Mouse (Mus musculus) cerebellum, postnatal 36 days (tissue): ENCODE data around the gene Pitpnc1.

Experiments used
- DNase-seq, 2 experiments: peaks; one replicate each; pipeline ENCODE4 v3.0.0; 2021 to 2022; ENCODE audit warnings: mixed read lengths in 2 of 2

The Pitpnc1 gene

GRCm38 (mm10) chr11:107213745-107214144 is 256.8 kb downstream of the Pitpnc1 start:
- peak in 1 of 2 experiments; percentile 10 for DNase-seq

DNA sequence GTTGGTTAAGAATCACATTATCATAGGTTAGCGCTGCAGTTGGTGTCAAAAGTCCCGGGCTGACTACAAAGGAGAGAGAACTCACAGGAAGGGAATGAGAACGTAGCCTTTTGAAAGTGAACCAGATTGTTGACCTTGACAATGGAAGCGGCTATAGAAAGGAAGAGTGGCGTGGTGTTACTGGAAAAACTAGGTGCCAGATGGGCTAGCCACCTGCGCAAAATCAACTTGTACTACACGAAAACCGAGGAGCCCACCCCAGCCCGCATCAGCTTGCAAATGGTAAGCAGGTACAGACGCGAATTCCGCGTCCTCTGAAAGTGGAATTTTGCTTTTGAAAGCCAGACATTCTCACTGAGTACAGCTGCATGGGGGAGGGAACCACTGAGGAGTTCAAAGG is 260.7 kb downstream of the Pitpnc1 start:
- no peak for DNase-seq

GRCm38 (mm10) chr11:107201773-107202172 is 268.7 kb downstream of the Pitpnc1 start:
- DNase-seq: no peak

DNA sequence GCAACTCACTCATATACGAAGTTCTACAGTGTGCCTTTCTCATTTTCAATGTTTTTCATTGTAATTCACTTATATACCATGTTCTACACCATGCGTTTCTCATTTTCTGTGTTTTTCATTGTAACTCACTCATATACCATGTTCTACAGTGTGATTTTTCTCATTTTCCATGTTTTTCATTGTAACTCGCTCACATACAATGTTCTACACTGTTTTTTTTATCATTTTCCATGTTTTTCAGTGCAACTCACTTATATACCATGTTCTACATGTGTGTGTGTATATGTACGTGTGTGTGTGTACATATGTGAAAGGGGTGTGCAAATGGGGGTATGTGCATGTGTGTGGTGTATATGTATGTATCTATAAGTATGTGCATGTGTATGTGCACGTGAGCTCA is 271.2 kb downstream of the Pitpnc1 start:
- DNase-seq: no peak

DNA sequence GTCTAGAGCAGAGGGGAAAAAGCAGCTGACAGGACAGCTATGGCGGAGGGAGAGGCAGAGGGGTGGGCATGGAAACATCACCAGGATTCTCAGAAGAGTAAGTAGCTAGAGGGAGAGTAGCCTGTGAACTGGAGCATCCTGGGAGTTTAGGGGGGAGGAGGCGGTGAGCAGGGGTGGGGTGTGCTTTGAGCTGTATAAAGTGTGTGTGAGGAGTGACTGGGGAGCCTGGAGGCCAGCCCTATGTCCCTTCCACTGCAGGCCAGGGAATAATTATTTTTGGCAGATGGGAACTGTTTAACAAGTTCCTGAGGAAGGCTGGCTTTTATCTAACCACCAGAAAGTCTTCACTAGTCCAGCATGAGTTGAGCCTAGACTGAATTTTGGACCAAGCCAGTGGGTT is 275.2 kb downstream of the Pitpnc1 start:
- DNase-seq: no peak

- peak in 1 of 2 experiments; percentile 11 for DNase-seq
These were observed 280.1 kb downstream of the Pitpnc1 start for GRCm38 (mm10) chr11:107190376-107190775.

- peak; percentile 99 for DNase-seq
These were observed 281.6 kb downstream of the Pitpnc1 start, which contains the start of gene Nol11 for GRCm38 (mm10) chr11:107188565-107189552. Gene Nol11 (minus strand): TSS chr11:107189381.

DNA sequence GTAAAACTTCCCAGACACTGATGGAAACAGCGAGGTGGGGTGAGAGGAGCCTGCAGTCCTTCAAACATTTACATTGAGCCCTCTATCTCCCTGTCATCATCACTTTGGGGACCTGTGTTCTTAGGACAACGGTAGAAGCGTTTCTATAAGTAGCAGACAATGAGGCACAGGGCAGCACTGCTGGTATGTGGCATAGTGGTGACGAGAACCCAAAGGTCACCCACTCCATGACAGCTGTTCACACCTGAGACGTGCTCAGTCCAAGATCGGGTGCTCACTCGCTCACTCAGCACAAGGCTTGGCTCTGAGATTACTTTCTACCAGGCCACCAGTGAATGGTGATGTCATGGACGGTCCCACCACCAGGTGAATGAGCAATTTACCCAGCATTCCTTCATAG is 286.7 kb downstream of the Pitpnc1 start:
- no peak for DNase-seq

DNA sequence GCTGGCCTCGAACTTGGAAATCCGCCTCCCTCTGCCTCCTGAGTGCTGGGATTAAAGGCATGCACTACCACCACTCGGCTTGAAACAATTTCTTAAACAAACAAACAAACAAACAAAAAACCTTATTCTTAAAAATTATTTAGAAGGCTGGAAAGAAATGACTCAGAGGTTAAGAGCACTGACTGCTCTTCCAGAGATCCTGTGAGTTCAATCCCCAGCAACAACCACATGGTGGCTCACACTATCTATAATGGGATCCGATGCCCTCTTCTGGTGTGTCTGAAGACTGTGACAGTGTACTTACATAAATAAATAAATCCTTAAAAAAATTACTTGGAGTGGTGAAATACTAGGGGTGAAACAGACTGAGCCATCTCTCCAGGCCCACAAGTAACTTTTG is 309.3 kb downstream of the Pitpnc1 start:
- no peak for DNase-seq

DNA sequence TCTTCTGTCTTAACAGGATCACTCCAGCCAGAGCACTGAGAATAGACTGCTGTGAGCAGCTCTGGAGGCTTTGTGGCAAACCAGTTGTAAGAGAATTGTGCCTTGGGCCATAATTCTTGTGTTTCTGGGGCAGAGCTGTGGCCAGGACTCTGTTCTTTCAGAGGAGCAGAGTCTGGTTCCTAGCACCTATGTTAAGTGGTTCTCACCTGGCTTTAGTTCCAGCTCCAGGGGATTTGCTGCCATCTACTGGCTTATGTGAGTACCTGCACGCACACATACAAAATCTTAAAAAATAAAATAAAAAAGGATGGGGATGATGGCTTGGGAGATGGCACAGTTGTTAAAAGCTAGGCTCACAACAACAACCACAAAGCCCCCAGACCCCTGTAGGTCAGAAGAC is 311.5 kb downstream of the Pitpnc1 start:
- DNase-seq: no peak
